Mouse (Mus musculus): ENCODE measurements around the gene Pmfbp1.

- TF ChIP-seq CTCF (IDR thresholded peaks at IDR 0.05; ENCODE audit: borderline replicate concordance, control insufficient read depth, extremely low read depth, insufficient read depth, low read length, poor library complexity), result no peak
- TF ChIP-seq POLR2A (IDR thresholded peaks at IDR 0.05; ENCODE audit: control insufficient read depth, extremely low read depth, insufficient read depth, low read length, poor library complexity), result no peak
These were observed 70.1 kb downstream of the Pmfbp1 start for GRCm38 (mm10) chr8:109563881-109564280.

Measured in thymus, adult 2 months (tissue).